Mouse (Mus musculus) splenic B cell, adult 2 months (primary cell): ENCODE measurements at regions not wholly inside any gene's neighbourhood (a gene's known extent, or its start where the extent isn't known, plus 50 kb on each side); places are given as distances from the start of the nearest gene placed in this dataset.
A peak's percentile ranks its signal among the peaks of the same experiment; 100 is the strongest.

Experiments
- DNase-seq: peaks from one replicate; pipeline ENCODE4 v3.0.0-alpha.2; 2011; ENCODE audit warnings: low read depth, low spot score
- H3K27me3 ChIP-seq: 2 replicates; pipeline ENCODE4 v1.6.1; 2012; ENCODE audit warnings: mild to moderate bottlenecking, low read length, moderate library complexity, mixed read lengths; ENCODE audit not compliant: control insufficient read depth, poor library complexity, insufficient read depth, severe bottlenecking
- H3K36me3 ChIP-seq: 2 replicates; pipeline ENCODE4 v1.6.1; 2012; ENCODE audit warnings: mild to moderate bottlenecking, low read length, moderate library complexity, mixed read lengths; ENCODE audit not compliant: control insufficient read depth, poor library complexity, insufficient read depth, severe bottlenecking

GRCm38 (mm10) chr3:133634306-133634705 lies 89.4 kb upstream of the Tet2 start:
- no peak for DNase-seq
- no peaks in the 10 kb centered on the region for H3K27me3 ChIP-seq
- H3K36me3 ChIP-seq = no peaks in the 10 kb centered on the region

GRCm38 (mm10) chr3:133645604-133646003 lies 100.7 kb upstream of the Tet2 start:
- Histone ChIP-seq H3K36me3 (no peaks in the 10 kb centered on the region), H3K27me3 (no peaks in the 10 kb centered on the region)
- no peak for DNase-seq

- DNase-seq = no peak
- H3K36me3 ChIP-seq = no peaks in the 10 kb centered on the region
- no peaks in the 10 kb centered on the region for H3K27me3 ChIP-seq
These were observed 101.6 kb upstream of the Tet2 start for GRCm38 (mm10) chr3:133646449-133647059.

- Histone ChIP-seq H3K36me3 (no peaks in the 10 kb centered on the region), H3K27me3 (no peaks in the 10 kb centered on the region)
- peak; percentile 13 for DNase-seq
These were observed 105.1 kb upstream of the Tet2 start for GRCm38 (mm10) chr3:133650025-133650424.

- DNase-seq = peak; percentile 35
- Histone ChIP-seq H3K27me3 (no peaks in the 10 kb centered on the region), H3K36me3 (no peaks in the 10 kb centered on the region)
These were observed 107.1 kb upstream of the Tet2 start for GRCm38 (mm10) chr3:133651996-133652395.

- Histone ChIP-seq H3K27me3 (no peaks in the 10 kb centered on the region), H3K36me3 (no peaks in the 10 kb centered on the region)
- peak; percentile 63 for DNase-seq
These were observed 114.8 kb upstream of the Tet2 start for GRCm38 (mm10) chr3:133659759-133660158.

- Histone ChIP-seq H3K36me3 (no peaks in the 10 kb centered on the region), H3K27me3 (no peaks in the 10 kb centered on the region)
- DNase-seq = no peak
These were observed 116.4 kb upstream of the Tet2 start for GRCm38 (mm10) chr3:133661303-133661702.

- DNase-seq = no peak
- Histone ChIP-seq H3K36me3 (no peaks in the 10 kb centered on the region), H3K27me3 (no peaks in the 10 kb centered on the region)
These were observed 120.0 kb upstream of the Tet2 start for GRCm38 (mm10) chr3:133664914-133665313.

GRCm38 (mm10) chr3:133665425-133666317 lies 120.7 kb upstream of the Tet2 start:
- no peaks in the 10 kb centered on the region for H3K27me3 ChIP-seq
- H3K36me3 ChIP-seq = no peaks in the 10 kb centered on the region
- no peak for DNase-seq

GRCm38 (mm10) chr3:133672742-133673447 lies 128.0 kb upstream of the Tet2 start:
- DNase-seq = no peak
- Histone ChIP-seq H3K36me3 (no peaks in the 10 kb centered on the region), H3K27me3 (no peaks in the 10 kb centered on the region)

- DNase-seq = no peak
- no peaks in the 10 kb centered on the region for H3K36me3 ChIP-seq
- no peaks in the 10 kb centered on the region for H3K27me3 ChIP-seq
These were observed 133.0 kb upstream of the Tet2 start for GRCm38 (mm10) chr3:133677892-133678291.

GRCm38 (mm10) chr3:133679891-133680290 lies 135.0 kb upstream of the Tet2 start:
- DNase-seq = no peak
- Histone ChIP-seq H3K36me3 (no peaks in the 10 kb centered on the region), H3K27me3 (no peaks in the 10 kb centered on the region)

GRCm38 (mm10) chr3:133680343-133680742 lies 135.4 kb upstream of the Tet2 start:
- Histone ChIP-seq H3K27me3 (no peaks in the 10 kb centered on the region), H3K36me3 (no peaks in the 10 kb centered on the region)
- no peak for DNase-seq

GRCm38 (mm10) chr3:133680805-133681204 lies 135.9 kb upstream of the Tet2 start:
- Histone ChIP-seq H3K27me3 (no peaks in the 10 kb centered on the region), H3K36me3 (no peaks in the 10 kb centered on the region)
- DNase-seq = no peak

- Histone ChIP-seq H3K27me3 (no peaks in the 10 kb centered on the region), H3K36me3 (no peaks in the 10 kb centered on the region)
- DNase-seq = no peak
These were observed 139.3 kb upstream of the Tet2 start for GRCm38 (mm10) chr3:133684196-133684743.
